Comparison of ENCODE assay signal across 8 mouse cellular contexts in the genomic region with DNA sequence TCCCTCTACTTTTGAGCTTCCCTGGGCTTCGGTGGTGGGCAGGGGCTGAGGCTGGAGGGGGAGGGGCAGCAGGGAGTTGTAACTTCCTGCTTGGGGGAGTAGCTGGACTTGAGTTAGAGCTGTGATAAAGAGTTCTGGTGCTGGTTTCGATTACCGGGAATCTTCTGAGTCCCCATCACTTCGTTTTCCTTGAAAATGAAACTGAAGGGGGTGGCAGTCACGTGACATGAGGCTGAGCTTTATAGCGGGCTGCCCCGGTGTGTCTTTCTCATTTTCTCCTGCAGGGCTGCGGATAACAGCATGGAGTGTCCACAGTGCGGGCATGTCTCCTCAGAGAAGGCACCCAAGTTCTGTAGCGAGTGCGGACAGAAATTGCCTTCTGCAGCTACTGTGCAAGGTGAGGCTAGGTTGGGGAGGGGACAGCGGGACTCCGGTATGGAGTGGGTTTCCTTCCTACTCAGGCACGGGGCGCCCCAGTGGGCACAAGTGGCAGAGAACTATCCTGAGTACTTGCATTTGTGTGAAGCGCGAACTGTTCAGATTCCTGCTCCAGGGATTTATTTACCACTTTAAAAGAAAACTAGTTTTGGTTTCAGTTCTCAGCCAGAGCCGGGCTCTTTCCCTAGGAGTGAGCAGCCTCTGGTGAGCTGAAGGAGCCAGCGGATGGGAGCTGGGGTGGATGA. TPM values are rescaled to one million over a fixed set of nuclear protein-coding genes. Genes with fewer than 3 reads are reported as not detected.
DNase-seq lines count a peak whose midpoint lies in the region; ATAC-seq and TF ChIP-seq lines count a peak whose summit lies in the region.

A gene (plus strand): TSS at position 301 of the 683 bp plus-strand sequence.

- peak within 1 kb of the TSS; percentile 98 for H3K4me3 ChIP-seq in gastrocnemius, adult 2 months
- H3K4me3 ChIP-seq in hindbrain, embryonic 15.5 days, result peak within 1 kb of the TSS; percentile 36
- peak within 1 kb of the TSS; percentile 96 for H3K4me3 ChIP-seq in megakaryocyte, embryonic 14.5 days (replicated peaks)

- no peak for TF ChIP-seq CTCF in Patski (IDR thresholded peaks at IDR 0.05)
- TF ChIP-seq CTCF in gastrocnemius, adult 2 months (IDR thresholded peaks at IDR 0.05), result peak; percentile 40

- no peak for ATAC-seq in Patski
- 0 out of 2 replicates have a peak, but pooled peaks have one; percentile 29 for ATAC-seq in hindbrain, embryonic 15.5 days (ENCODE audit: low FRiP score, low read depth)

- no peaks in the 10 kb centered on the region for H3K27me3 ChIP-seq in Patski
- H3K27me3 ChIP-seq in hindbrain, embryonic 15.5 days, result peaks cover 80% of the 10 kb centered on the region
- H3K27me3 ChIP-seq in megakaryocyte, embryonic 14.5 days (replicated peaks), result peaks cover 29% of the 10 kb centered on the region

- intact Hi-C loops in gastrocnemius, adult 2 months (cut with DNase I), result no loop called here
- intact Hi-C loops in left cerebral cortex, postnatal 14 days (cut with DNase I), result no loop called here

- H3K36me3 ChIP-seq in hindbrain, embryonic 15.5 days, result no peaks in the 10 kb centered on the region
- H3K36me3 ChIP-seq in megakaryocyte, embryonic 14.5 days (replicated peaks; ENCODE audit: low read length), result peaks cover 19% of the 10 kb centered on the region

- DNase-seq in Patski (ENCODE audit: low read depth, low spot score), result no peak
- peak; percentile 32 to 37 for DNase-seq in cerebellum, postnatal 25 days
- peak; percentile 65 for DNase-seq in gastrocnemius, adult 2 months
- DNase-seq in left cerebral cortex, postnatal 14 days (ENCODE audit: low spot score in 2 of 2), result peak; percentile 16 to 32
- peak; percentile 23 to 48 for DNase-seq in right cerebral cortex, adult 2 months (ENCODE audit: low spot score in 2 of 2)
- DNase-seq in urinary bladder, postnatal 25 days (ENCODE audit: low spot score), result peak; percentile 53

- POLR2A ChIA-PET in Patski (lab: Charles Lee), result interaction anchor here (0.7 to 1.4 kb wide), 2 partner anchors 10 to 34 kb away, joined by 4 to 5 read pairs; no protein-coding TSS in a partner anchor

- in situ Hi-C loops in Patski (cut with MboI; ENCODE audit: low pct_unique_long_range_greater_than_20kb), result no loop called here

- H3K9me3 ChIP-seq in hindbrain, embryonic 15.5 days, result no peaks in the 10 kb centered on the region
- H3K9me3 ChIP-seq in megakaryocyte, embryonic 14.5 days, result no peaks in the 10 kb centered on the region

- 1% methylated on average over 19 of the region's 19 CpGs for WGBS in hindbrain, embryonic 15.5 days

- CTCF ChIA-PET in Patski (lab: Charles Lee), result interaction anchor here (1.0 to 1.4 kb wide), 2 partner anchors 20 to 52 kb away, joined by 3 read pairs; no protein-coding TSS in a partner anchor

- peak within 1 kb of the TSS; percentile 54 for H3K4me2 ChIP-seq in hindbrain, embryonic 15.5 days

- H3K9ac ChIP-seq in hindbrain, embryonic 15.5 days, result 0 out of 2 replicates have a peak within 1 kb of the TSS, but pooled peaks have one; percentile 18

- peaks cover 24% of the 10 kb centered on the region for H3K4me1 ChIP-seq in hindbrain, embryonic 15.5 days (replicated peaks)
- peaks cover 65% of the 10 kb centered on the region for H3K4me1 ChIP-seq in megakaryocyte, embryonic 14.5 days

- H3K27ac ChIP-seq in gastrocnemius, adult 2 months, result peak within 1 kb of the TSS; percentile 99
- no peak within 1 kb of the TSS for H3K27ac ChIP-seq in hindbrain, embryonic 15.5 days (replicated peaks)

RNA-seq across cellular contexts. Expression of the gene that starts here (rescaled TPM):
- 20.5 TPM for polyA plus RNA-seq in Patski (2021)
- 1 to 10 TPM; 4.1 to 6.9 TPM for total RNA-seq in gastrocnemius, adult 2 months (2021)
- polyA plus RNA-seq in hindbrain, embryonic 15.5 days (2015; fragmentation: Nextera tagmentation; extraction: Ambion mirVana), result 0.99 and 1.5 TPM in 2 replicates
- 1 to 10 TPM; 2.8 TPM for total RNA-seq in left cerebral cortex, postnatal 14 days (2021)
- polyA plus RNA-seq in megakaryocyte, embryonic 14.5 days (2012; ENCODE audit: insufficient read depth, low replicate concordance), result 1.2 TPM in 1 of 2 replicates, not detected in the other

Comparison
In these comparisons a context has a peak if more than half of its experiments do, and no peak if none do; other contexts are left out.
1. H3K4me3 ChIP-seq: peak in every context shown above with its lines; median percentile 98 in gastrocnemius, adult 2 months; 96 in megakaryocyte, embryonic 14.5 days; 36 in hindbrain, embryonic 15.5 days.